In genomic region chr3:108840716-108841054, GRCm38 (mm10) we compare ENCODE assay signal across 8 mouse cellular contexts. TPM values are rescaled to one million over a fixed set of nuclear protein-coding genes. Genes with fewer than 3 reads are reported as not detected.
DNase-seq lines count a peak whose midpoint lies in the region; ATAC-seq and TF ChIP-seq lines count a peak whose summit lies in the region.

No protein-coding gene starts in this region.

- DNase-seq in kidney, adult 9 months: no peak
- DNase-seq in limb, embryonic 10.5 days (ENCODE audit: low spot score): no peak
- no peak for DNase-seq in urinary bladder, adult 18-20 months (ENCODE audit: low spot score in 2 of 2)
- no peak for DNase-seq in ovary, postnatal 14 days (ENCODE audit: low spot score)

- H3K79me2 ChIP-seq in myocyte (ENCODE audit: control insufficient read depth, insufficient read depth): peaks cover 41% of the 10 kb centered on the region

- H3K4me3 ChIP-seq in kidney, embryonic 14.5 days (ENCODE audit: low read length): 0 out of 2 replicates have a peak overlapping the region, but pooled peaks have one; percentile 78
- H3K4me3 ChIP-seq in limb, embryonic 10.5 days: peak overlapping the region; percentile 79
- peak overlapping the region; percentile 83 for H3K4me3 ChIP-seq in myocyte

- peaks cover 14% of the 10 kb centered on the region; the same call in 1 of the 2 replicates for H3K4me1 ChIP-seq in kidney, embryonic 14.5 days (ENCODE audit: control insufficient read depth, insufficient read depth, low read length)
- peaks cover 10% of the 10 kb centered on the region; the same call in 1 of the 2 replicates for H3K4me1 ChIP-seq in limb, embryonic 10.5 days

- no peak overlapping the region for H3K9ac ChIP-seq in kidney, embryonic 14.5 days (ENCODE audit: low read depth, low read length)

- no peak for TF ChIP-seq POLR2A in myocyte (IDR thresholded peaks at IDR 0.05; ENCODE audit: insufficient read length, low read depth)

- no peak overlapping the region for H3K4me2 ChIP-seq in kidney, embryonic 14.5 days (replicated peaks; ENCODE audit: low read depth, low read length)
- no peak overlapping the region for H3K4me2 ChIP-seq in myocyte (ENCODE audit: low read depth)

- peaks cover 6% of the 10 kb centered on the region; the same call in 1 of the 2 replicates for H3K36me3 ChIP-seq in kidney, embryonic 14.5 days (ENCODE audit: control insufficient read depth, insufficient read depth, low read length)
- 0 out of 2 replicates have a peak, but pooled peaks cover 5% of the 10 kb centered on the region for H3K36me3 ChIP-seq in limb, embryonic 10.5 days
- no peaks in the 10 kb centered on the region for H3K36me3 ChIP-seq in myocyte (ENCODE audit: control insufficient read depth, insufficient read depth)

- ATAC-seq in kidney, embryonic 14.5 days (ENCODE audit: low FRiP score, low TSS enrichment): no peak; the same call in 1 of the 2 replicates
- ATAC-seq in erythroblast, adult 5-6 weeks (replicated peaks; ENCODE audit: low FRiP score, poor library complexity, severe bottlenecking): peak; percentile 12
- ATAC-seq in frontal cortex, adult (ENCODE audit: low TSS enrichment): no peak

- peak overlapping the region; percentile 23 for H3ac ChIP-seq in myocyte (ENCODE audit: control insufficient read depth, insufficient read length)

- 56% methylated on average over 4 of the region's 4 CpGs for WGBS in kidney, embryonic 14.5 days
- 58% methylated on average over 4 of the region's 4 CpGs for WGBS in limb, embryonic 10.5 days

- no peaks in the 10 kb centered on the region for H3K9me3 ChIP-seq in kidney, embryonic 14.5 days (ENCODE audit: control insufficient read depth, low read length)
- H3K9me3 ChIP-seq in limb, embryonic 10.5 days (replicated peaks): no peaks in the 10 kb centered on the region

- no peaks in the 10 kb centered on the region for H3K27me3 ChIP-seq in kidney, embryonic 14.5 days (ENCODE audit: control insufficient read depth, insufficient read depth, low read length)
- no peaks in the 10 kb centered on the region for H3K27me3 ChIP-seq in limb, embryonic 10.5 days (ENCODE audit: low read depth, poor library complexity, severe bottlenecking)
- no peaks in the 10 kb centered on the region for H3K27me3 ChIP-seq in myocyte (ENCODE audit: control insufficient read depth, insufficient read depth, insufficient read length)

- H3K27ac ChIP-seq in kidney, embryonic 14.5 days (ENCODE audit: low read depth, low read length): no peak overlapping the region
- no peak overlapping the region for H3K27ac ChIP-seq in limb, embryonic 10.5 days

TF ChIP-seq in myocyte, 11 proteins besides CTCF, POLR2A, EP300 and RAD21:
- TF ChIP-seq MYOD1 (IDR thresholded peaks at IDR 0.05; ENCODE audit: control insufficient read depth in 1 of 3, insufficient read length in 2 of 3, low read depth in 2 of 3) (no peak), TCF3 (IDR thresholded peaks at IDR 0.05; ENCODE audit: insufficient read length, low read depth) (no peak), MAX (IDR thresholded peaks at IDR 0.05; ENCODE audit: low read depth) (no peak), MYOG (IDR thresholded peaks at IDR 0.05; ENCODE audit: control insufficient read depth in 1 of 3, insufficient read depth in 1 of 3, insufficient read length in 2 of 3, low read depth in 2 of 3) (no peak), E2F4 (IDR thresholded peaks at IDR 0.05; ENCODE audit: insufficient read depth) (no peak), POLR2AphosphoS2 (IDR thresholded peaks at IDR 0.05; ENCODE audit: insufficient read length, low read depth) (no peak)

RNA-seq across cellular contexts. Expression of gene Stxbp3, which starts 0.4 kb away (rescaled TPM):
- polyA plus RNA-seq in kidney, embryonic 14.5 days (2014; fragmentation: Nextera tagmentation; extraction: Ambion mirVana): 27.5 and 32.1 TPM in 2 replicates
- 15.8 and 25.7 TPM in 2 replicates for total RNA-seq in erythroblast, adult 5-6 weeks (2015; ENCODE audit: low replicate concordance)
- total RNA-seq in erythroblast, adult 5-6 weeks (2017; ENCODE audit: low replicate concordance): 16.0 and 21.0 TPM in 2 replicates
- 20.8 and 24.6 TPM in 2 replicates for polyA plus RNA-seq in limb, embryonic 10.5 days (2016; fragmentation: Nextera tagmentation; extraction: Ambion mirVana)
- polyA plus RNA-seq in myocyte (2012; fragmentation: generic; extraction: Trizol): 11.9 TPM

RNA-seq across cellular contexts. Expression of gene Fndc7, which starts 49.1 kb away (rescaled TPM):
- not detected in 2 replicates for polyA plus RNA-seq in kidney, embryonic 14.5 days (2014; fragmentation: Nextera tagmentation; extraction: Ambion mirVana)
- total RNA-seq in erythroblast, adult 5-6 weeks (2015; ENCODE audit: low replicate concordance): not detected in 2 replicates
- 0.14 and 1.4 TPM in 2 replicates for total RNA-seq in erythroblast, adult 5-6 weeks (2017; ENCODE audit: low replicate concordance)
- polyA plus RNA-seq in limb, embryonic 10.5 days (2016; fragmentation: Nextera tagmentation; extraction: Ambion mirVana): 0.14 TPM in 1 of 2 replicates, not detected in the other
- polyA plus RNA-seq in myocyte (2012; fragmentation: generic; extraction: Trizol): 0.26 TPM
